Mouse (Mus musculus) fat pad, adult 2 months (tissue): ENCODE measurements at regions not wholly inside any gene's neighbourhood (a gene's known extent, or its start where the extent isn't known, plus 50 kb on each side); places are given as distances from the start of the nearest gene placed in this dataset.

ENCODE experiments used
- DNase-seq: peaks from one replicate; pipeline ENCODE4 v3.0.0-alpha.2; 2011; ENCODE audit warnings: low read depth, low spot score; ENCODE audit errors: extremely low read depth

GRCm38 (mm10) chr16:87234199-87234598 is 119.8 kb upstream of the N6amt1 start:
- DNase-seq: no peak

GRCm38 (mm10) chr16:87225595-87225994 is 128.4 kb upstream of the N6amt1 start:
- DNase-seq: no peak

- no peak for DNase-seq
Observed at GRCm38 (mm10) chr16:87225085-87225484, 128.9 kb upstream of the N6amt1 start.

- DNase-seq: no peak
Observed at GRCm38 (mm10) chr16:87224024-87224423, 130.0 kb upstream of the N6amt1 start.

GRCm38 (mm10) chr16:87220611-87221010 is 133.4 kb upstream of the N6amt1 start:
- no peak for DNase-seq

GRCm38 (mm10) chr16:87220201-87220600 is 133.8 kb upstream of the N6amt1 start:
- DNase-seq: no peak

GRCm38 (mm10) chr16:87207875-87208274 is 146.1 kb upstream of the N6amt1 start:
- no peak for DNase-seq

GRCm38 (mm10) chr16:87190471-87190870 is 163.5 kb upstream of the N6amt1 start:
- no peak for DNase-seq

- no peak for DNase-seq
Observed at GRCm38 (mm10) chr16:87188737-87189136, 165.2 kb upstream of the N6amt1 start.

GRCm38 (mm10) chr16:87172395-87172794 is 181.6 kb upstream of the N6amt1 start:
- DNase-seq: no peak

- DNase-seq: no peak
Observed at GRCm38 (mm10) chr16:87139301-87139700, 214.7 kb upstream of the N6amt1 start.

GRCm38 (mm10) chr16:87136503-87136902 is 217.5 kb upstream of the N6amt1 start:
- DNase-seq: no peak

GRCm38 (mm10) chr16:87134452-87134851 is 219.5 kb upstream of the N6amt1 start:
- no peak for DNase-seq

- no peak for DNase-seq
Observed at GRCm38 (mm10) chr16:87133874-87134273, 220.1 kb upstream of the N6amt1 start.

GRCm38 (mm10) chr16:87132082-87132481 is 221.9 kb upstream of the N6amt1 start:
- no peak for DNase-seq

GRCm38 (mm10) chr16:87130733-87131640 is 223.0 kb upstream of the N6amt1 start:
- no peak for DNase-seq

GRCm38 (mm10) chr16:87129021-87129420 is 225.0 kb upstream of the N6amt1 start:
- no peak for DNase-seq

GRCm38 (mm10) chr16:87128230-87128629 is 225.8 kb upstream of the N6amt1 start:
- no peak for DNase-seq

- no peak for DNase-seq
Observed at GRCm38 (mm10) chr16:87124519-87124918, 229.5 kb upstream of the N6amt1 start.

GRCm38 (mm10) chr16:87103599-87103998 is 250.4 kb upstream of the N6amt1 start:
- no peak for DNase-seq

GRCm38 (mm10) chr16:87102057-87102456 is 251.9 kb upstream of the N6amt1 start:
- DNase-seq: no peak

- DNase-seq: no peak
Observed at GRCm38 (mm10) chr16:87092011-87092410, 262.0 kb upstream of the N6amt1 start.

GRCm38 (mm10) chr16:87089322-87089721 is 264.7 kb upstream of the N6amt1 start:
- DNase-seq: no peak
